ENCODE assay signal across 9 mouse cellular contexts in the genomic region with DNA sequence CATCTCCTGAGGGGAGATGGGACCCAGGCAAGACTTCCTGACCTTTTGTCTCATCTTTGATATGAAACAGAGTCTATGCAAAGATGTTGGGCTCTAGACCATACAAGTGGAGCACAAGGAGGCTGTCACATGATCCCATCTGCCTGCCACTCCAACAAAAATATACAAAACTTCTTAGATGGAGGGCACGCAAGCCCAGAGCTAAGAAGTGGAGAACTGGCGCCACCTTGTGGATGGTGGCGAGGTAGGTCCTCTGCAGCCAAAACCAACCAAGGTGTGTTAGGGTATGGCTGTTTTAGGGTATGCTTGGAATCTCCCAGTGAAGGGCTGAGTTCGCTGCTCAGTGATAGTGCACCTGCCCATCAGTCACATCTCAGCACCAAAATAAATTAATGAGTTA. TPM values are rescaled to one million over a fixed set of nuclear protein-coding genes. Genes with fewer than 3 reads are reported as not detected.
DNase-seq lines count a peak whose midpoint lies in the region; ATAC-seq and TF ChIP-seq lines count a peak whose summit lies in the region.
"Had no signal": no experiment of that assay in that cellular context is flagged by ENCODE, and none has a peak within 500 bp of the region (broad histone marks: within the 10 kb centered on the region; RNA-seq: fewer than 3 reads in every experiment).

No protein-coding gene starts in this region.

- no peak overlapping the region for H3K4me3 ChIP-seq in heart, embryonic 11.5 days (ENCODE audit: low read depth, low read length)
- H3K4me3 ChIP-seq in E14TG2a.4 (replicated peaks; ENCODE audit: low read length): no peak overlapping the region
- no peak overlapping the region for H3K4me3 ChIP-seq in bone marrow macrophage, adult 2 months (ENCODE audit: insufficient read depth, low read length)
- H3K4me3 ChIP-seq in embryonic fibroblast, embryonic 13.5 days (ENCODE audit: insufficient read depth, low read length): no peak overlapping the region
- H3K4me3 ChIP-seq: embryonic facial prominence, embryonic 15.5 days had no signal

- peaks cover 15% of the 10 kb centered on the region for H3K27me3 ChIP-seq in heart, embryonic 11.5 days (ENCODE audit: control insufficient read depth, insufficient read depth, low read length)
- peaks cover 10% of the 10 kb centered on the region; the same call in 1 of the 2 replicates for H3K27me3 ChIP-seq in E14TG2a.4 (ENCODE audit: insufficient read depth, low read length)

- WGBS in heart, embryonic 11.5 days (ENCODE audit: insufficient replicate concordance): 6% methylated on average over 4 of the region's 4 CpGs

- DNase-seq in heart, postnatal 4 days: peak; percentile 66
- DNase-seq in layer of hippocampus, postnatal 14 days (ENCODE audit: low spot score in 2 of 2): peak; percentile 54 to 55
- DNase-seq in natural killer cell, adult 2 months (ENCODE audit: low spot score in 2 of 2): peak; percentile 43 to 62

- TF ChIP-seq CTCF in E14TG2a.4 (conservative IDR thresholded peaks at IDR 0.05; ENCODE audit: low read length): peak; percentile 68
- TF ChIP-seq CTCF in bone marrow macrophage, adult 2 months (IDR thresholded peaks at IDR 0.05; ENCODE audit: low read depth, low read length): peak; percentile 81
- peak; percentile 83; the same call in 1 of the 2 replicates for TF ChIP-seq CTCF in embryonic fibroblast, embryonic 13.5 days (IDR thresholded peaks at IDR 0.05; ENCODE audit: borderline replicate concordance, insufficient read depth, low read length)

- H3K36me3 ChIP-seq in heart, embryonic 11.5 days (ENCODE audit: control insufficient read depth, insufficient read depth, low read length): no peaks in the 10 kb centered on the region
- H3K36me3 ChIP-seq in E14TG2a.4 (ENCODE audit: insufficient read depth, low read length): no peaks in the 10 kb centered on the region
- H3K36me3 ChIP-seq: embryonic facial prominence, embryonic 15.5 days had no signal

- no peaks in the 10 kb centered on the region for H3K4me1 ChIP-seq in heart, embryonic 11.5 days (ENCODE audit: control insufficient read depth, insufficient read depth, low read length)
- peaks cover 26% of the 10 kb centered on the region for H3K4me1 ChIP-seq in E14TG2a.4 (replicated peaks; ENCODE audit: low read depth, low read length)
- H3K4me1 ChIP-seq in bone marrow macrophage, adult 2 months (ENCODE audit: control insufficient read depth, insufficient read depth, low read length): no peaks in the 10 kb centered on the region
- no peaks in the 10 kb centered on the region for H3K4me1 ChIP-seq in embryonic fibroblast, embryonic 13.5 days (ENCODE audit: control insufficient read depth, insufficient read depth, low read length)
- H3K4me1 ChIP-seq: embryonic facial prominence, embryonic 15.5 days had no signal

- H3K27ac ChIP-seq in heart, embryonic 11.5 days (ENCODE audit: low read depth, low read length): no peak overlapping the region
- no peak overlapping the region for H3K27ac ChIP-seq in bone marrow macrophage, adult 2 months (ENCODE audit: insufficient read depth, low read depth, low read length)
- H3K27ac ChIP-seq in embryonic fibroblast, embryonic 13.5 days (ENCODE audit: insufficient read depth, low read length): no peak overlapping the region
- H3K27ac ChIP-seq: embryonic facial prominence, embryonic 15.5 days had no signal

- H3K9ac ChIP-seq in heart, embryonic 11.5 days (ENCODE audit: low read depth, low read length): no peak overlapping the region
- H3K9ac ChIP-seq: embryonic facial prominence, embryonic 15.5 days had no signal

- no peak for ATAC-seq in heart, embryonic 11.5 days (replicated peaks; ENCODE audit: insufficient number of reproducible peaks, low FRiP score, low TSS enrichment)
- ATAC-seq in erythroblast, adult 5-6 weeks (replicated peaks; ENCODE audit: low FRiP score, poor library complexity, severe bottlenecking): no peak

- no peak for TF ChIP-seq POLR2A in bone marrow macrophage, adult 2 months (IDR thresholded peaks at IDR 0.05; ENCODE audit: borderline replicate concordance, low read depth, low read length)
- no peak for TF ChIP-seq POLR2A in embryonic fibroblast, embryonic 13.5 days (IDR thresholded peaks at IDR 0.05; ENCODE audit: low read depth, low read length)

- H3K4me2 ChIP-seq in heart, embryonic 11.5 days: no peak overlapping the region
- H3K4me2 ChIP-seq: embryonic facial prominence, embryonic 15.5 days had no signal

- H3K9me3 ChIP-seq in heart, embryonic 11.5 days (replicated peaks; ENCODE audit: control insufficient read depth, low read length): no peaks in the 10 kb centered on the region
- H3K9me3 ChIP-seq in E14TG2a.4 (ENCODE audit: low read length): no peaks in the 10 kb centered on the region
- H3K9me3 ChIP-seq: embryonic facial prominence, embryonic 15.5 days had no signal

RNA-seq across cellular contexts. Expression of a gene that starts 20.7 kb away (rescaled TPM):
- 10 to 100 TPM; 11.8 to 14.3 TPM for total RNA-seq in heart, postnatal 4 days (2021)
- polyA plus RNA-seq in heart, embryonic 11.5 days (2014; fragmentation: Nextera tagmentation; extraction: Ambion mirVana): 0.31 and 0.56 TPM in 2 replicates
- not detected in 2 replicates for polyA plus RNA-seq in bone marrow macrophage, adult 2 months (2012; ENCODE audit: insufficient read depth, insufficient read length, missing spikeins)
- not detected in 2 replicates for polyA plus RNA-seq in embryonic fibroblast, embryonic 13.5 days (2011; ENCODE audit: insufficient read length, low read depth, missing spikeins)
- 10 to 100 TPM; 20.9 to 24.6 TPM for total RNA-seq in layer of hippocampus, postnatal 14 days (2021)
- not detected in 2 replicates for total RNA-seq in erythroblast, adult 5-6 weeks (2015; ENCODE audit: low replicate concordance)
- total RNA-seq in erythroblast, adult 5-6 weeks (2017; ENCODE audit: low replicate concordance): not detected in 2 replicates

RNA-seq across cellular contexts. Expression of a gene that starts 58.6 kb away (rescaled TPM):
- total RNA-seq in heart, postnatal 4 days (2021): not detected
- polyA plus RNA-seq in heart, embryonic 11.5 days (2014; fragmentation: Nextera tagmentation; extraction: Ambion mirVana): not detected in 2 replicates
- polyA plus RNA-seq in bone marrow macrophage, adult 2 months (2012; ENCODE audit: insufficient read depth, insufficient read length, missing spikeins): not detected in 2 replicates
- polyA plus RNA-seq in embryonic fibroblast, embryonic 13.5 days (2011; ENCODE audit: insufficient read length, low read depth, missing spikeins): not detected in 2 replicates
- not detected for total RNA-seq in layer of hippocampus, postnatal 14 days (2021)
- not detected in 2 replicates for total RNA-seq in erythroblast, adult 5-6 weeks (2015; ENCODE audit: low replicate concordance)
- total RNA-seq in erythroblast, adult 5-6 weeks (2017; ENCODE audit: low replicate concordance): not detected in 2 replicates
- polyA plus RNA-seq: embryonic facial prominence, embryonic 15.5 days had no signal

RNA-seq across cellular contexts. Expression of a gene that starts 59.5 kb away (rescaled TPM):
- under 1 TPM; 0.38 to 0.43 TPM for total RNA-seq in heart, postnatal 4 days (2021)
- polyA plus RNA-seq in heart, embryonic 11.5 days (2014; fragmentation: Nextera tagmentation; extraction: Ambion mirVana): 0.07 and 0.23 TPM in 2 replicates
- polyA plus RNA-seq in bone marrow macrophage, adult 2 months (2012; ENCODE audit: insufficient read depth, insufficient read length, missing spikeins): 0.36 and 1.6 TPM in 2 replicates
- polyA plus RNA-seq in embryonic fibroblast, embryonic 13.5 days (2011; ENCODE audit: insufficient read length, low read depth, missing spikeins): 0.27 and 0.51 TPM in 2 replicates
- 100 to 1,000 TPM; 146 to 149 TPM for total RNA-seq in layer of hippocampus, postnatal 14 days (2021)
- not detected in 2 replicates for total RNA-seq in erythroblast, adult 5-6 weeks (2015; ENCODE audit: low replicate concordance)
- total RNA-seq in erythroblast, adult 5-6 weeks (2017; ENCODE audit: low replicate concordance): 0.42 TPM in 1 of 2 replicates, not detected in the other

Comparison
In these comparisons a context has a peak if more than half of its experiments do, and no peak if none do; other contexts are left out.
1. RNA of a gene that starts 20.7 kb away (total RNA-seq): 20.9 to 24.6 TPM in layer of hippocampus, postnatal 14 days and 11.8 to 14.3 TPM in heart, postnatal 4 days; not detected in erythroblast, adult 5-6 weeks; every median in the first group is over 10 times any median in the second.
2. RNA of a gene that starts 59.5 kb away (total RNA-seq): 146 to 149 TPM in layer of hippocampus, postnatal 14 days; 0.38 to 0.43 TPM in heart, postnatal 4 days and 0.42 TPM in erythroblast, adult 5-6 weeks; every median in the first group is over 100 times any median in the second.
3. Peak in every context shown above with its lines, with median percentiles within 50 percentile points of each other: DNase-seq and CTCF ChIP-seq.